Mouse (Mus musculus): ENCODE data around the gene U2af1l4. TPM values are rescaled to one million over a fixed set of nuclear protein-coding genes. Genes with fewer than 3 reads are reported as not detected.

The U2af1l4 gene
- polyA plus RNA-seq, 1 experiment from 2014 or later = 101 TPM

DNA sequence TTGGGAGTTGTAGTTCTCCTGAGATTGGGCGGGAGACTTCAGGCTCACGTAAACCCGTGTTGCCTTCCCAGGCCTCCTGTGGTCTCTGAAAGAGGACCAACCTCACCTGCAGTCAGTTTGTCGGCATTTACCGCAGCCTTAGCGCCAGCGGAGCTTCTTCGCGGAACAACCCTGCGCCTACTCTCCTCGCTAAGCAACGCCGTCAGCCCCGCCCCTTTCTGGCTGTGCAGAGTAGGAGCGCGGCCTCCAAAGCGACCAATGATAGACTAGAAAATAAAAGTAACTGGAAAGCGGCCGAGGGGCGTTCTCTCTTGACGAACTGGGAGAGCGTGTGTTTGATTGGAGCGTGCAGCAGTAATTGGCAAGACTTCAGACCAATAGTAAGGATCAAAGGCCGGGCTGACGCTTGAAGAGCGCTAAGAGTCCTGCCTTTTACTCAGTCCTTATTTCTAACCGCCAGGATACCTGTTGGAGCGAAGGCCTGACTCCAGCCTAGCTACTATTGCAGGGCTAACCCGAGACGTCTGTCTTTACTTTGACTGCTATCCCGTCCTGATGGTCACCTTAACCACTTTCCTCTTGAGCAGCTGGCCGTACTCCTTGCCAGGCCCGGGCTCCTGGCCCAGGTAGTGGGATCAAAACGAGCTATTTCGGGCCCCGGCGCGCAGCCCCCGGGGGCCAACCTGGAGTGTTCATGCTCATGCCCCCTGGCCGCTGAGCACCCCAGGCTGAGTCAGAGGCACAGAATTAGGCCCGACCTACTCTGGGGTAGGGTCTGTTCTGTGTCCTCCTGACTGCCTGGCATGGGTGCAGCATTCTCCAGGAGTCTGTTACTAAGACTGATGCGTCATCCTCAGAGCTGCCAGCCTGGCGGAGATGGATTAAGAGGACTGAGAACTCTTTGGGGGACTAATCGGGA, 10.7 kb upstream of the U2af1l4 start, which contains the start of the genes Hspb6 and Proser3:
Hspb6 (plus strand) TSS at position 77 of the 919 bp plus-strand sequence.
Proser3 (minus strand) TSS at position 198 of the 919 bp plus-strand sequence.
- peak; percentile 98 for DNase-seq (ENCODE audit: low spot score)

DNA sequence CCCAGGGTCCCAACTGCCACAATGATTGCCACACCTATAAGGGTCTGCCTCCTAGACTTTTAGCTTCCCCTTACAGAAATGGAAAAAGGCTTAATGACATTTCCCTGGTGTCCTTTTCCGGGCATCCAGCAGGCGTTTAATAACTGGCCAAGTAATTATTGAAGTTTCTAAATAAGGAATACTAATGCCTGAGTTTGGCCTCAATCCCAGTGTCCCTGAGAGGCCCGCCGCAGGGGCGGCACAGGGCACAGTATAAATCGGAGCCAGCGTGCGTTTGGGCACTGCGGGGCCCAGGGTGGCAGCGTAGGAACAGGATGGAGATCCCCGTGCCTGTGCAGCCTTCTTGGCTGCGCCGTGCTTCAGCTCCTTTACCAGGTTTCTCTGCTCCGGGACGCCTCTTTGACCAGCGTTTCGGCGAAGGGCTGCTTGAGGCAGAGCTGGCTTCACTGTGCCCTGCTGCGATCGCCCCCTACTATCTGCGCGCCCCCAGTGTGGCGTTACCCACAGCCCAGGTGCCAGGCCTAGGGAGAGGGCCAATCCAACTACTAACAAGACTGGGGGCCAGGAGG, 10.0 kb upstream of the U2af1l4 start:
- DNase-seq (ENCODE audit: low spot score) = peak; percentile 33

DNA sequence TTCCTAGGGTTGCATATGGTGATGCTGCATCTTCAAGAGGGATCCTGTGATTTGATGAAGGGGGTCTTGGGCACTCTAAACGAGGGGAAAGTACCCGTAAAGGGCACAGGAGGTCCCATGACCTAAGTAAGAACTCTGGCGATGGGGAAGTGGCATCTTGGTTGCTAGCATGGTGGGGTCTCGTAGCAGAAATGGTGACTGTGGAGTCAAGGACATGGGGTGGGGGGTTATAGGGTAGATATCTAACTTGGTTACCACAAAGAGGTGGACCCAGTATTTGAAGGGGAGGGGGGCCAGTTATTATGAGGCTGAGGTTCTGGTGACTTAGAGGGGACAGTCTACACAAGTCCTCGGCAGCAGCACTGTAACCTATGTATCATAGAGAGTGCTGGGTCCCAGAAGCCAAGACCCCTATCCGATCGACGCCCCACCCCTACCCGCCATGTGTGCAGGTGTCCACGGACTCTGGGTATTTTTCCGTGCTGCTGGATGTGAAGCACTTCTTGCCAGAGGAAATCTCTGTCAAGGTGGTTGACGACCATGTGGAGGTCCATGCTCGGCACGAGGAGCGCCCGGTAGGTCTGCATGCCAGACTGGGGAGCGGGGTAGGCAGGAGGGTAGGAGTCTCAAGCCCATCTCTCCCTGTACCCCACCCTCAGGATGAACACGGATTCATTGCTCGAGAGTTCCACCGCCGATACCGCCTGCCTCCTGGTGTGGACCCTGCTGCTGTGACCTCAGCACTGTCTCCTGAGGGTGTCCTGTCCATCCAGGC, 9.1 kb upstream of the U2af1l4 start:
- DNase-seq (ENCODE audit: low spot score) = no peak

DNA sequence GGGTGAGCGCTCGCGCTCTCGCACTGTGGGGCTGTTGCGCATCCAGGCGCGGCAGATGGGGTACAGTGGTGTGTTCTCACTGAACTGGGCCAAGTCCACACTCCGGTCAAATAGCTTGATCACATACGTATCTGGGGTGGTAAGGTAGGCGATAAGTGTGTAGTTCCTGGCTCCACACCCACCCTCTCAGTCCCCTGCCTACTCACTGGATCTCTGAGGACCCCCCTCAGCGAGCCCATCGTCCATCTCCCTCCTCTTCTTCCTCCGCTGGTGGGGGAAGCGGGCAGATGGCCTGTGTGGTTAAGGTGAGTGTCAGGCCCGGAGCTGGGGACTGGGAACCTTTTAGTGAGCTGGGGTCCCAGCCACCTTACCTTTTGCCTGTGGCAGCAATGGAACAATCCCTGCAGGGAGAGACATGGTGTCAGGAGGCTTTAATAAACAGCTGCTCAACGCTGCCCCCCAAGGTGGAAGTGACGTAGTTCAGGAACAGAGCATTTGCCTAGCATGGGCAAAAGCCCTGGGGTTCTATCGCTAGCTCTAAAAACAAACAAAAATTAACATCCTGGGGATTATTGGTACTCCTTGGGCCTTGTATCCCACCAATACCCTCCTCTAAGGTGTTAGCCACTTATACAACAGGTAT, 6.1 kb upstream of the U2af1l4 start:
- DNase-seq (ENCODE audit: low spot score) = peak; percentile 31

DNA sequence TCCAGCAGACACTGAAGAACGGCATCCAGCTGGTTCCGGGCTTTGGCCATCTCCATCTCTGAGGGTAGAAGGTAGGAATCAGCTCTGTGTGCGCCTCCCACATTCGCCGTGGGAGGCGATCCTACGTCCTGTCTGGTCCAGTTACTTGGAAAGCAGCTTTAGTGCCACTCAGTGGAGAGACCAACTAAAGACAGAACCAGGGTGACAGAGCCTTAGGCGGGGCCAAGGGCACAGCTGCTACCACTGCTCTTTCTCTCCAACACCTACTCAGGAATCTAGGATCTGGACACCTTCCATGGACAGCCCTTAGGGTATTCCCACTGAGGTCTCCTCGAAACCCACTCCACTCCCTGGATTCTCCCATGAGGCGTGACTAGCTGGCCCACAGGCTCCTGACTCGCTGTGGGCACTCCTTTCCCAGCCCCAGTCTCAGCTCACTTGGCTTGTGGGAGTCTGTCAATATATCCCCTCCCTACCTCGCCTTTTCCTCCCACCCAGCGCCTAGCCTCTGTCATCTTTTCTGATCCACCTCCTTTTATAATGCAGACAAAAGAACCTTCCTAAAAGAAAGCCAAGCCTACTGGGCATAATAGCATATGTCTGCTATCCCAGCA, 5.1 kb upstream of the U2af1l4 start:
- DNase-seq (ENCODE audit: low spot score) = no peak

DNA sequence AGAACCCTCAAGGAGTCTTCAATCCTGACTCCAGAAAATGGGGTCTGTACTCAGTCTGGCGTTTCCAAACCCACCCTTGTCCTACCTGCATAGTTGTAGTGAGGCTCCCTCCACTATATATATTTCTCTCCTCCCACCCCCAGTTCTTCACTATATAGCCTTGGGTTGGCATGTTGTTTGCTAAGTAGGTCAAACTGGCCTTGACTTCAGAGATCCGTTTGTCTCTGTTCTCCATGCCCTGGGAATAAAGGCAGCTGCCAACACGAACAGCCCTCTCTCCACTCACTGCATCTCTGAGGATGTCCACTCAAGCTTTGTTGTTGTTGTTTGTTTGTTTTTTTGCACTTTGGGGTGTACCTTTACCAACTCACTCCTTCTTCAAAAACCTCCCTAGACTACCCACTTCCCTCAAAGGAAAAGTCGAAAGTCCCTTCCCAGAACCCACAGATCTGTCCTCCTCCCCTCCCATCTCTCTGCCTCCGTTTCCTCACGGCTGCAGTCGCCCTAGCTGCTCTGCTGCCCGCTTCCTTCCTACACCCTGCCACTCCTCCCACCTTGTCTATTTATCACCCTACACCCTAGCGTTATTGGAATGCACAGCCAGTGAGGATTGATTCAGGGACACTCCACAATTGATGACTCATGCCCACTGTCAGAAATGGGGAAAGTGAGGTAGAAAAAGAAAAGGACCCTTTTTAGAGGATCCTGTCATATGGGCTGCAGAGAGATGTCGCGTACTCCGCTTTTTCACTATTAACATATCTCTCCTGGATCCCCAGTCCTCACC, 4.3 kb upstream of the U2af1l4 start:
- peak; percentile 16 for DNase-seq (ENCODE audit: low spot score)

DNA sequence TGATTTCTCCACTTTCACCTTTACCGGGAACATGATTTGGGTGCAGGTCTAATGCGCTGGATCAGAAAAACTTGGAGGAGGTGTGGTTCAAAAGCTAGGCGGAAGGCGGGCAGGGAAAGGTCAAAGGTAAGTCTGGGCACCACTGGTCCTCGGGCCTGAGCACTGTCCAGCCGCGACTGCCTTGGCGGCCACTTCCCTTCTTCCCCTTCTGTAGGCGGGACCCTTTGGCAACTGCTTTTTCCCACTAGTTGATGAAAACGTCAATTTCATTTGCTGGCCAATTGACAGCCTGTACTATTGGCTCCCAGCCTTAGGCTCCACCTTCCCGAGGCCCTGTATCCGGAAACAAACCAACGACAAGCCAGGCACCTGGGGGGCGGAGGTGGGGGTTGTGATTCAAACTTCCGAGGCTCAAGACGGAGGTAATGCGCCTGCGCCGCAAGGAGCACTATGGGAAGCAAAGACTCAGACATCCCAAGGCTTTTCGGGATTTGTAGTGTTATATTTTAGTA, 3.6 kb upstream of the U2af1l4 start, which contains the start of gene Lin37:
Lin37 (minus strand) TSS at position 396 of the 512 bp plus-strand sequence.
- DNase-seq (ENCODE audit: low spot score) = peak; percentile 96

DNA sequence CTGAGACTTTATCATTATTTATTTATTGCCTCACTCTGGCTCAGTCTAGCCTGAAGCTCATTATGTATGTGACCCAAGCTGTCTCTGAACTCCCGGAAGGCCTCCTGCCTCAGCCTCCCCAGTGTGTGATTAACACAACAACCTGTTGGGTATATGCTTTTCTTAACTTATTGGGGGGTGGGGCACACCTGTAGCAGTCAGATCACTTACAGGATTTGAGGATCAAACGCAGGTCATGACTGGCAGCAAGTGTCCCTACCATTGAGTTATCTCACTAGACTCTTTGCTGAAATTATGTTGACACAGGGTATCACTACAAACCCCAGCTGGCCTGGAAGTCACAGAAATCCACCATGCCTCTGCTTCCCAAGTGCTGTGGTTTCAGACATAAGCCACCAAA, 2.8 kb upstream of the U2af1l4 start:
- DNase-seq (ENCODE audit: low spot score) = no peak

DNA sequence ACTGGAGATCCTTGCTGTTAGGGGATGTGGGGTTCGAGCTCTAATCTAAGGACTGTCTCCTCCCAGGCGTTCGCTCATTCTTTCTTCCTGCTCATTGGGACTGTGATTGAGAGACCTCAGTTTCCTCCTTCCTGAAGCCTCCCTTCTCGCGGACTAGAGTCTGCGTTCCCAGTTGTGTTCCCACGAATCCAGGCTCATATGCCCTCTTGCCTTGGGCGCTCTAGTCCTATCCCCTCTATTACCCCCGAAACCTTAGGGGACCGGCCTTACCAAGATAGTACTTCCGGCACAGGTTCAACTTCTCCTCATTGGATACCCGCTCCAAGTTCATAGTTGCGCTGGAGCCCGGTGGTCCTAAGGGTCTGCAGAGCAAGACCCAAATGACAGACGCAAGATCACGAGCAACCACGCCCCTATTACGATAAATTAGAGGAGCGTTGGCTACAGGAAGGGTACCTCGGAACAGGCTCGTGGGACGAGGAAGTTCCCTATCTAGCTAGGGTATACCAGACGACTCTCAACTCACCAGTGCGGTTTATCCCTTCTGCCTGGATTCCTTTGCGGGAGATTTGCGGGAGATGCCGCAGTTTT, 480 bp upstream of the U2af1l4 start:
- DNase-seq (ENCODE audit: low spot score) = no peak

DNA sequence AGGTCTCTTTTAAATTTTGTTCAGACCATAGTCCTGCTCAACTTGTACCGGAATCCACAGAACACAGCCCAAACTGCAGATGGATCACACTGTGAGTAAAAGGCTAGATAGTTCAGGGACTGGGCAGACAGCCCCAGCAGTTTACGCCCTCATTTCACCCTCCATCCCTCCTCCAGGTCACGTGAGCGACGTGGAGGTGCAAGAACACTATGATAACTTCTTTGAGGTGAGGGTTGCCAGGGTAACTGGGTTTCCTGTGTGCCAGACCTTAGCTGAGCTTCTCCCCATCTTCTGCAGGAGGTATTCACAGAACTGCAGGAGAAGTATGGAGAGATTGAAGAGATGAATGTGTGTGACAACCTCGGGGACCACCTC, 792 bp downstream of the U2af1l4 start:
- DNase-seq (ENCODE audit: low spot score) = peak; percentile 50

DNA sequence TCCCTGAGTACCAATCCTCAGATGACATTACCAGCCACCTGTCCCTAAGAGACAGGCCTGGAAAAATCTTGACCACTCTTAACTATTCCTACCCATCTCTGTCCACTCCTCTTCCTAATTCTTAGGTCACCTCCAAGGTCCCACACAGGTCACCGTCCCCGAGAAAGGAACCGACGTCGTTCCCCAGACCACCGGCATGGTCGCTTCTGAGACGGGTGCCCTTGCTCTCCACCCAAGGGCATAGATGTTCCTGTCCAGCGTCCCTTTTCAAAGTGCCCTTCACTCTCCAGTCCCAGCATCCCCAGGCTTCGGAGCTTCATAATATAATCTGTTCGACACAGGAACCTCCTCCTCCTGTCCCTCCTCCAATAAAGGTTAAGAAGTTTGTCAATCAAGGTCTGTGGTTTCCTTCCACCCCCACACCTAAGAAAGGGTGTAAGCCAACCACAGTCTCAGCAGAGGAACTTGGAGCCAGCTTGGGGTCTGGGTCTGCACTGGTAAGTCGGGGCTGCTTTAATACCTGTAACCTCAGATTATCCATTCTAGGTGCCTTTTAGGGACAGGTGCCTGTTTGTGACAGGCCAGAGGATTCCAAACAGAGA, 2.0 kb downstream of the U2af1l4 start, which contains the start of gene Igflr1:
Igflr1 (plus strand) TSS at position 458 of the 602 bp plus-strand sequence.
- no peak for DNase-seq (ENCODE audit: low spot score)

DNA sequence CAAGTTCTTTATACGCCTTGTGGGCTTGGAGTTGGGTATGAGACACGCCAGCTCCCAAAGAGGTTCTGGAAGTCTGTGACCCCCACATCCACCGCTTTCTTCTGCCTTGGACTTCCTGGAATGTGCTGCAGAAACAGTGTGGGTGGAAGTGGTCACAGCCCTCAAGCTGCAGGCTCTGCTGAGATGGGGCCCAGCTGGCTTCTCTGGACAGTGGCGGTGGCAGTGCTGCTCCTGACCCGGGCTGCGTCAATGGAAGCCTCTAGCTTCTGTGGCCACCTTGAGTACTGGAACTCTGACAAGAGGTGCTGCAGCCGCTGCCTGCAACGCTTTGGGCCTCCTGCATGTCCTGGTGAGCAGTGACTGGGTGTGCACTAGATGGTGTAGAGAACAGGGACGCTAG, 2.9 kb downstream of the U2af1l4 start:
- no peak for DNase-seq (ENCODE audit: low spot score)

DNA sequence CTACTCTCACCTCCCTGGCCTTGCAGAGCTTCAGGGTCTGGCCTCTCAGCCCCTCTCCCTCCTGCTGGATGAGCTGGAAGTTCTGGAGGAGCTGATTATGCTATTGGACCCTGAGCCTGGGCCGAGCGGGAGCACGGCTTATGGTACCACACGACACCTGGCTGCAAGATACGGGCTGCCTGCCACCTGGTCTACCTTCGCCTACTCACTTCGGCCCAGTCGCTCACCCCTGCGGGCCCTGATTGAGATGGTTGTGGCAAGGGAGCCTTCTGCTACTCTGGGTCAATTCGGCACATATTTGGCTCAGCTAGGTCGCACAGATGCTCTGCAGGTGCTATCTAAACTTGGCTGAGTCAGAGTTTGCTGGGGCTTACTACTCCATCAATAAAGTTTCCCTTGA, 4.5 kb downstream of the U2af1l4 start:
- DNase-seq (ENCODE audit: low spot score) = no peak

DNA sequence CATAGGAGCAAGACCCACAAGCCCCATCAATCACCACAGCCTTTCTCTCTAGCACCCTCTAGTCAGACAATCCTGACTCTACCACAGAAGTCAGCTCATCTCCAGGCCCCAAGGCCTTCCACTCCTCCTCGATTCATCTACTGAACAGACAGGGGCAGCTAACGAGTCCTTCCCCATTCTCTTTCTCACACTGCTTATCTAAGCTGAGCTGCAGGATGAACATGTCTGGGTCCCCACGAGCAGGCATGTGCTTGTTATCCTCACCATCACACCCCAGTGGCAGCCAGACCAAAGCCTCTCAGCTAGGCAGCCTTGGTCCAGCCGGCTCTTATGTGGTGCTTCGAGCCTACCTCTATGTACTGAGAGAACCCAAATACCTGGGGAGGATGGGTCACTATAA, 9.3 kb downstream of the U2af1l4 start:
- no peak for DNase-seq (ENCODE audit: low spot score)

DNA sequence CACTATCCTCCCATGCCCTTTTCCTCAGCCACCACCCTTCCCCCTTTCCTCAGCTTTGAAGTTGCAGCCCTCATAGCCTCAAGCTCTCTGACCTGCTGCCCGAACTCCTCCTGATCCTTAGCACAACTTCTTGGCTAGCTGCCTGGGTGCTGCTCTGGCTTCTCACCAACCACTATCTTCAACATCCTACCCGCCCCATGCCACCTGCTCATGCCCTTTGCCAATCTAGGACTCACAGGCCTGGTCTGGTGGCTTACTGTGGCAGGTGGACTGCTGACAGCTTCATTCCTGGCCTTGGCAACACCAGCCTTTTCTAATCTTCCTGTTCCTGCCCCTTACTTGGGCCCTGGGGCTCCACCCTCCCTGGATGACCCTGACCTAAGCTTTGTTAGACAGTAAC, 9.9 kb downstream of the U2af1l4 start:
- DNase-seq (ENCODE audit: low spot score) = no peak

DNA sequence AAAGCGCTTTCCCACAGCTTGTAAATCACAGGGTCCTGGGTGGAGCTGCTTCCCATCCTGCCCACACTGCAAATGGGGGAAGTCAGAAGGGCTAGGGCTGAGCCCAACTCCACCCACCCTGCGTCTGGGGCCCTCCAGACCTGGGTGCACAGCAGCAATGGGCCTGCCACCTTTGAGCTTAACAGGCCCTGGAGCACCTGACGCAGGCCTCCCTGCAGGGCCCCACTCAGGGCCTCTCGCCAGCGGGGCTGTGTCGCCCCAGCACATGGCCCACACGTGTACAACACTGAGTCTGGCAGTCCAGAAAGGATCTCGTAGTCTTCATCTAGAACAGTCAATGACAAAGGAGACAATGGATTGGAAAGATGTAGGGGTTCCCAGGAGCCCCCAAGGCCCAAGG, 16.8 kb downstream of the U2af1l4 start:
- no peak for DNase-seq (ENCODE audit: low spot score)

DNA sequence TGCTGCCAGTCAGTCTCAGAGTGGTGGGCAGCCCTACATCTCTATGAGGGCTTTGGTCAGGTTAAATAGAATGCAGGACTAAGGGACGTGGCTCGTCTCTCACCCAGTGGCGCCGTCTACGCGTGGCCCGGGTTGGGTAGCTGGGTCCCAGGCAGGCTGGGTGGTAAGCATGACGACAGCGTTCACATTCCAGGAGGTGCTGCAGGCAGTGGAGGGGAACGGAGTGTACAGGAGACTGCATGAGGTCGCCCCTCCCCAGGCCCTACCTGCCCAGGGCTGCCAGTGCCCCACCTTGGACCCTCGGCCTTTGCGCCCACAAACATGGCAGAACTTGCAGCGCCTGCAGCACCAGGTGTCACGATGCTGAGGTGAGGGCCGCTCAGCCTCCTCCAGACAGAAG, 18.4 kb downstream of the U2af1l4 start:
- no peak for DNase-seq (ENCODE audit: low spot score)

DNA sequence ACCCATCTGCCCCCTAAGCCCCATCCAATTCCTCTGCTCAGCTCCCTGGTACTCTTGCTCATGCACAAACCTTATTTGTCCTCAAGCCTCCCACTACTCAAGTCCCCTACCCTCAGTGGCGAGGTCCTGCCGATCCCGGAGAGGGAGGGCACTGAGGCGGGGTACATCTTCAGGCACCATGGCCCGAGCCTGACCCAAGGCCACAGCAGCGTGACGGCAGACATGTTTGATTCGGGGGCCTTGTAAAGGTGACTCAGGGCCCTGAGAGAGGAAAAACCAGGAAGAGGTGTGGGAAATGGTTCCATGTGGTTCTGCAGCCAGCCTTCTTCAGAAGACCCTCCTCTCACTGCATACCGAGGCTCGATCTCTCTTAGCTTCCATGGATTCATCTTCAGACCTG, 21.2 kb downstream of the U2af1l4 start:
- DNase-seq (ENCODE audit: low spot score) = no peak

DNA sequence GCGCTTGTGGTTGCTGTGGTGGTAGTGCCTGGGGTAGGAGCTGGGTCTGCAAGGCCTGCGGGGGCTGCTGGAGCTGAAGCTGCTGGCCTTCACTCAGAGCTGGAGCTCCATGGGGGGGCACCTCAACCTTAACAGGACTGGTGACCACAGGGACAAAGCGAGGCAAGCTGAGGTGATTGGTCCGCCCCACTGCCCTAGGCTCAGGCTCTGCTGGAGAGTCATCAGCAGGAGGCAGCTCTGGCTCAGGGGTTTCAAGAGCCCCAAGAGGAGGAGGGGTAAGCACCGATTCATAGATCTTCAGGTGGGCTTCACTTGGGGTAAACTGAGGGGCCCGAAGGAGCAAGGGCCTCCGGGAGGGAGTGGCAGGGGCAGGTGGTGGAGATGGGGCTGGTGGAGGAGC, 22.1 kb downstream of the U2af1l4 start:
- no peak for DNase-seq (ENCODE audit: low spot score)

Measured in thymus, postnatal 0 days (tissue).